Mouse (Mus musculus) midbrain, embryonic 12.5 days (tissue): ENCODE measurements around the gene Dapk3. TPM values are rescaled to one million over a fixed set of nuclear protein-coding genes. Genes with fewer than 3 reads are reported as not detected.

Experiments
- ATAC-seq: fragments of 200-750 bp; cut with Nextera tagmentation; 2 replicates; pipeline ENCODE4 v1.8.0; 2017; ENCODE audit warnings: low read depth, moderate TSS enrichment, moderate library complexity; ENCODE audit not compliant: low FRiP score
- H3K27ac ChIP-seq: fragments of 300-500 bp; sonication (generic); replicated peaks from 2 replicates; pipeline ENCODE4 v1.5.1; 2016; ENCODE audit warnings: mild to moderate bottlenecking
- H3K27me3 ChIP-seq: fragments of 300-500 bp; sonication (generic); 2 replicates; pipeline ENCODE4 v1.6.1; 2016; ENCODE audit warnings: mild to moderate bottlenecking
- H3K36me3 ChIP-seq: fragments of 300-500 bp; sonication (generic); 2 replicates; pipeline ENCODE4 v1.6.1; 2016
- H3K4me1 ChIP-seq: fragments of 300-500 bp; sonication (generic); 2 replicates; pipeline ENCODE4 v1.6.1; 2016
- H3K4me2 ChIP-seq: fragments of 300-500 bp; sonication (generic); replicated peaks from 2 replicates; pipeline ENCODE4 v1.6.1; 2016; ENCODE audit warnings: mild to moderate bottlenecking, moderate library complexity
- H3K4me3 ChIP-seq: fragments of 300-500 bp; sonication (generic); 2 replicates; pipeline ENCODE4 v1.5.1; 2016; ENCODE audit warnings: mild to moderate bottlenecking
- H3K9ac ChIP-seq: fragments of 300-500 bp; sonication (generic); replicated peaks from 2 replicates; pipeline ENCODE4 v1.6.1; 2016; ENCODE audit warnings: mild to moderate bottlenecking, moderate library complexity
- H3K9me3 ChIP-seq: fragments of 300-500 bp; sonication (generic); 2 replicates; pipeline ENCODE4 v1.6.1; 2016; ENCODE audit warnings: mild to moderate bottlenecking
- WGBS: fragments of 180-500 bp; shearing (Covaris S2); methylation state at CpG from one replicate; pipeline ENCODE4 v1.1.7; 2016; 5-methylcytosine and 5-hydroxymethylcytosine counted together
- polyA plus RNA-seq: library from polyadenylated mRNA; unstranded; fragments of >200 nt; fragmentation: Nextera tagmentation; extraction: Ambion mirVana; gene quantifications from 2 replicates; pipeline ENCODE4 v1.2.1, GENCODE M21; 2016

Dapk3 gene
- polyA plus RNA-seq, 1 experiment from 2014 or later: 77.3 TPM

DNA sequence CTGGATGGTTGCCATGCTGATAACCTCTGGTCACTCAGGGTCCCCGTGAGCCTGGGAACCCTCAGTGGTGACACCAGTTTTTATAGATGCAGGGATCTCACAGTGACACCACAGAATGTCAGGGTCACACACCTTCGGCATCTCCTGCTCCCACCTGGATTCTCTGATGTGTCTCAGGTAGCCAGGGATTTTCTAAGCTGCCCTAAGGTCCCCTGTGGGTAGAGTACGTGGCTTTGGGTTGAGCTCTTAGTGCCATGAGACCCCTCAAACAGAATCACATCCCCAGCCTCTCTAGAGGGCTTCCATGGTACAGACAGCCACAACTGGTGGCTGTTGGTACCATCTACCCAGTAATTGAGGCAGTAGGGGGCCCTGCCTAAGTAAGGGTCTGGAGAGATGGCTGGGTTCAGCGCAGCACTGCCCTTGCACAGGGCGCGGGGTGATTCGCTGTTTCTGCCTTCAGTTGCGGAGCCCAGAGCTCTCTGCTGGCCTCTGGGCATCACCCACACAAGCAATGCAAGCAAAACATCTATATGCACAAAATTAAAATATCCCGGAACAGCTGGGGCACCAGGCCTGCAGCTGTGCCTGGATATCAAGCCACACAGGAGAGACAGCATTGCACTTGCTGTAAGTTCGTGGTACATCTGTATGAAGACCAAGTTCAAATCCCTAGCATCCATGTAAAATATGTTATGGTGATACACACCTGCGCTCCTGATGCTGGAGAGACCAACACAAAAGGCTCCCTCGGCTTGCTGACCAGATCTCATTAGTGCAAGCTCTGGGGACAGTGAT lies 53.9 kb downstream of the Dapk3 start:
- no peak overlapping the region for H3K4me3 ChIP-seq
- H3K36me3 ChIP-seq: no peaks in the 10 kb centered on the region
- WGBS: 84% methylated on average over 12 of the region's 12 CpGs
- ATAC-seq: no peak
- no peaks in the 10 kb centered on the region for H3K9me3 ChIP-seq
- peaks cover 42% of the 10 kb centered on the region for H3K27me3 ChIP-seq
- no peak overlapping the region for H3K9ac ChIP-seq
- no peak overlapping the region for H3K4me2 ChIP-seq
- 0 out of 2 replicates have a peak overlapping the region, but pooled peaks have one; percentile 15 for H3K27ac ChIP-seq
- peaks cover 22% of the 10 kb centered on the region for H3K4me1 ChIP-seq

- WGBS: 83% methylated on average over 2 of the region's 2 CpGs
These were observed 55.8 kb downstream of the Dapk3 start for GRCm38 (mm10) chr10:81238618-81239017.

DNA sequence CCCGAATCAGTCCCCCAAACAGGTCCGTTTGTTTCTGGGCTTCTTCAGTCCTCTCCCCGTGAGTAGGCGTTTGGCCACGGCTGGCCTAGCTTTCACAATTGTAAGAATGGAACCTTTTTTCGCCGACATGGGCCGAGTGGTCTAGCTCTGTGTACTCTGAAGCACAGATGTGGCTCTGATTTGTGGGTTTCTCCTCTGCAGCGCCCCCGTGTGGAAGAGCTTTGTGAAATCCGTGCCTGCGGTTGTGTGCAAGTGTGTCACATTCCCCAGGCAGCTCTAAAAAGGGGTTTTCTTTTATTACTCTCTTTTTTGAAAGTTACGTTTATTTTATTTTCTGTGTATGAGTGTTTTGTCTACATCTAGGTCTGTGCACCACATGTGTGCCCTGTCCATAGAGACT lies 58.1 kb downstream of the Dapk3 start:
- WGBS: 25% methylated on average over 13 of the region's 13 CpGs
- no peak overlapping the region for H3K9ac ChIP-seq
- H3K4me1 ChIP-seq: peaks cover 12% of the 10 kb centered on the region
- H3K9me3 ChIP-seq: no peaks in the 10 kb centered on the region
- ATAC-seq: no peak
- H3K4me2 ChIP-seq: no peak overlapping the region
- no peak overlapping the region for H3K4me3 ChIP-seq
- H3K27me3 ChIP-seq: peaks cover 56% of the 10 kb centered on the region
- no peak overlapping the region for H3K27ac ChIP-seq
- no peaks in the 10 kb centered on the region for H3K36me3 ChIP-seq

More at GRCm38 (mm10) chr10:81238618-81239017, 55.8 kb downstream of the Dapk3 start:
- Histone ChIP-seq H3K9me3 (no peaks in the 10 kb centered on the region), H3K27ac (no peak overlapping the region), H3K4me2 (no peak overlapping the region), H3K27me3 (peaks cover 50% of the 10 kb centered on the region), H3K4me1 (peaks cover 11% of the 10 kb centered on the region), H3K4me3 (no peak overlapping the region), H3K9ac (no peak overlapping the region), H3K36me3 (no peaks in the 10 kb centered on the region)
- no peak for ATAC-seq

- Histone ChIP-seq H3K4me1 (peaks cover 12% of the 10 kb centered on the region), H3K9me3 (no peaks in the 10 kb centered on the region), H3K36me3 (no peaks in the 10 kb centered on the region), H3K27me3 (peaks cover 55% of the 10 kb centered on the region), H3K4me3 (no peak overlapping the region), H3K27ac (no peak overlapping the region), H3K9ac (no peak overlapping the region), H3K4me2 (no peak overlapping the region)
- WGBS: 92% methylated on average over 16 of the region's 16 CpGs
- ATAC-seq: no peak
These were observed 59.2 kb downstream of the Dapk3 start for GRCm38 (mm10) chr10:81242021-81242420.

Other genes starting within 250 kb of the Dapk3 start
- 8.8 and 9.3 TPM in 2 replicates for gene Gng7, start 168.1 kb upstream of the Dapk3 start, polyA plus RNA-seq
- 11.3 and 13.4 TPM in 2 replicates for gene Diras1, start 157.3 kb upstream of the Dapk3 start, polyA plus RNA-seq
- 33.1 and 34.9 TPM in 2 replicates for gene Slc39a3, start 145.6 kb upstream of the Dapk3 start, polyA plus RNA-seq
- 262 and 271 TPM in 2 replicates for gene Sgta, start 122.8 kb upstream of the Dapk3 start, polyA plus RNA-seq
- gene Thop1, start 113.0 kb upstream of the Dapk3 start, polyA plus RNA-seq: 56.9 and 58.3 TPM in 2 replicates
- 0.22 and 0.28 TPM in 2 replicates for gene Creb3l3, start 84.1 kb upstream of the Dapk3 start, polyA plus RNA-seq
- 245 and 248 TPM in 2 replicates for gene Map2k2, start 77.1 kb upstream of the Dapk3 start, polyA plus RNA-seq
- gene Zbtb7a, start 47.8 kb upstream of the Dapk3 start, polyA plus RNA-seq: 14.6 and 15.9 TPM in 2 replicates
- gene Pias4, start 15.1 kb upstream of the Dapk3 start, polyA plus RNA-seq: 58.6 and 64.9 TPM in 2 replicates
- 531 and 534 TPM in 2 replicates for gene Eef2, start 6.4 kb upstream of the Dapk3 start, polyA plus RNA-seq
- 0.18 TPM in 1 of 2 replicates, not detected in the other for gene 4930442H23Rik, start 844 bp downstream of the Dapk3 start, polyA plus RNA-seq
- gene Nmrk2, start 19.0 kb downstream of the Dapk3 start, polyA plus RNA-seq: not detected in 2 replicates
- gene Atcay, start 47.8 kb downstream of the Dapk3 start, polyA plus RNA-seq: 35.5 and 37.2 TPM in 2 replicates
- gene Zfr2, start 50.1 kb downstream of the Dapk3 start, polyA plus RNA-seq: 12.1 and 13.6 TPM in 2 replicates
- gene Matk, start 69.9 kb downstream of the Dapk3 start, polyA plus RNA-seq: 4.3 and 5.0 TPM in 2 replicates
- gene Mrpl54, start 83.9 kb downstream of the Dapk3 start, polyA plus RNA-seq: 168 and 169 TPM in 2 replicates
- 34.8 and 36.1 TPM in 2 replicates for gene Apba3, start 84.0 kb downstream of the Dapk3 start, polyA plus RNA-seq
- 6.6 and 7.5 TPM in 2 replicates for gene Tjp3, start 108.6 kb downstream of the Dapk3 start, polyA plus RNA-seq
- 89.9 and 92.6 TPM in 2 replicates for gene Pip5k1c, start 110.0 kb downstream of the Dapk3 start, polyA plus RNA-seq
- 58.8 and 60.5 TPM in 2 replicates for gene Cactin, start 138.1 kb downstream of the Dapk3 start, polyA plus RNA-seq
- 3.7 and 4.4 TPM in 2 replicates for gene Tbxa2r, start 145.7 kb downstream of the Dapk3 start, polyA plus RNA-seq
- not detected in 2 replicates for gene Gipc3, start 160.3 kb downstream of the Dapk3 start, polyA plus RNA-seq
- 90.8 and 97.9 TPM in 2 replicates for gene Hmg20b, start 167.5 kb downstream of the Dapk3 start, polyA plus RNA-seq
- gene Mfsd12, start 174.5 kb downstream of the Dapk3 start, polyA plus RNA-seq: 12.0 and 13.7 TPM in 2 replicates
- 0.34 and 0.92 TPM in 2 replicates for gene 4930404N11Rik, start 182.8 kb downstream of the Dapk3 start, polyA plus RNA-seq
- gene Fzr1, start 195.5 kb downstream of the Dapk3 start, polyA plus RNA-seq: 135 and 139 TPM in 2 replicates
- gene Dohh, start 201.4 kb downstream of the Dapk3 start, polyA plus RNA-seq: 63.5 and 67.2 TPM in 2 replicates
- 4.2 and 5.5 TPM in 2 replicates for gene Gm48551, start 201.5 kb downstream of the Dapk3 start, polyA plus RNA-seq
- 0.50 and 2.3 TPM in 2 replicates for gene Gm48552, start 206.0 kb downstream of the Dapk3 start, polyA plus RNA-seq
- gene Smim24, start 210.0 kb downstream of the Dapk3 start, polyA plus RNA-seq: 2.1 and 2.8 TPM in 2 replicates